Mouse (Mus musculus) heart, embryonic 11.5 days (tissue): ENCODE results near the gene Bank1. TPM values are rescaled to one million over a fixed set of nuclear protein-coding genes. Genes with fewer than 3 reads are reported as not detected.

Source experiments
- ATAC-seq: fragments of 200-750 bp; cut with Nextera tagmentation; replicated peaks from 2 replicates; pipeline ENCODE4 v1.8.0; 2017; ENCODE audit warnings: moderate library complexity; ENCODE audit not compliant: insufficient number of reproducible peaks, low FRiP score, low TSS enrichment
- H3K27ac ChIP-seq: fragments of 300-500 bp; sonication (generic); 2 replicates; pipeline ENCODE4 v1.5.1; 2014; ENCODE audit warnings: mild to moderate bottlenecking, low read depth, low read length
- H3K27me3 ChIP-seq: fragments of 300-500 bp; sonication (generic); 2 replicates; pipeline ENCODE4 v1.6.1; 2014; ENCODE audit warnings: mild to moderate bottlenecking, low read length, mixed read lengths; ENCODE audit not compliant: control insufficient read depth, insufficient read depth
- H3K36me3 ChIP-seq: fragments of 300-500 bp; sonication (generic); 2 replicates; pipeline ENCODE4 v1.6.1; 2014; ENCODE audit warnings: mild to moderate bottlenecking, low read length, moderate library complexity, mixed read lengths; ENCODE audit not compliant: control insufficient read depth, insufficient read depth
- H3K4me1 ChIP-seq: fragments of 300-500 bp; sonication (generic); 2 replicates; pipeline ENCODE4 v1.6.1; 2014; ENCODE audit warnings: low read length; ENCODE audit not compliant: control insufficient read depth, insufficient read depth
- H3K4me2 ChIP-seq: fragments of 300-500 bp; sonication (generic); 2 replicates; pipeline ENCODE4 v1.6.1; 2014; ENCODE audit warnings: mild to moderate bottlenecking, moderate library complexity
- H3K4me3 ChIP-seq: fragments of 300-500 bp; sonication (generic); 2 replicates; pipeline ENCODE4 v1.5.1; 2014; ENCODE audit warnings: low read depth, low read length
- H3K9ac ChIP-seq: fragments of 300-500 bp; sonication (generic); 2 replicates; pipeline ENCODE4 v1.6.1; 2014; ENCODE audit warnings: mild to moderate bottlenecking, low read depth, low read length, moderate library complexity
- H3K9me3 ChIP-seq: fragments of 300-500 bp; sonication (generic); replicated peaks from 2 replicates; pipeline ENCODE4 v1.6.1; 2016; ENCODE audit warnings: low read length; ENCODE audit not compliant: control insufficient read depth
- WGBS: fragments of 180-500 bp; shearing (Covaris S2); extraction: QIAGEN DNeasy Blood & Tissue Kit; methylation state at CpG from one replicate; pipeline ENCODE4 v1.1.7; 2014; ENCODE audit not compliant: insufficient replicate concordance; 5-methylcytosine and 5-hydroxymethylcytosine counted together
- polyA plus RNA-seq: library from polyadenylated mRNA; unstranded; fragments of >200 nt; fragmentation: Nextera tagmentation; extraction: Ambion mirVana; gene quantifications from 2 replicates; pipeline ENCODE4 v1.2.1, GENCODE M21; 2014

Gene Bank1
- polyA plus RNA-seq, 1 experiment from 2014 or later = 0.43 TPM

DNA sequence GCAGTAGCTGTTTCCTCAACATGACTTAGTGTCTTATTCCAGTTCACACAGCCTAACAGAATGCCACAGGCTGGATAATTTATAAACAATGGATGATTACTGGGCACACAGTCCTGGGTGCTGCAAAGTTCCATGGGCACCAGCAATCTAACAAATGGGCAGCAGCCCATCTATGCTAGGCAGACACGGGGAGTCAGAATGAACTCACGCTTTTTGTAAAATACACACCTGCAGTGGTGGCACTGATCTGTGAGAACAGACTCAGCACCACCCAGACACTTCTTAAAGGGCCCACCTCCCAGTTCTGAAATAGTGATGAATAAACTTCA, 159.9 kb downstream of the Bank1 start:
- Histone ChIP-seq H3K9me3 (no peaks in the 10 kb centered on the region), H3K27ac (no peak overlapping the region), H3K4me2 (no peak overlapping the region), H3K36me3 (no peaks in the 10 kb centered on the region), H3K9ac (no peak overlapping the region), H3K27me3 (no peaks in the 10 kb centered on the region), H3K4me3 (no peak overlapping the region), H3K4me1 (no peaks in the 10 kb centered on the region)
- WGBS = 83% methylated on average over 2 of the region's 2 CpGs
- no peak for ATAC-seq

DNA sequence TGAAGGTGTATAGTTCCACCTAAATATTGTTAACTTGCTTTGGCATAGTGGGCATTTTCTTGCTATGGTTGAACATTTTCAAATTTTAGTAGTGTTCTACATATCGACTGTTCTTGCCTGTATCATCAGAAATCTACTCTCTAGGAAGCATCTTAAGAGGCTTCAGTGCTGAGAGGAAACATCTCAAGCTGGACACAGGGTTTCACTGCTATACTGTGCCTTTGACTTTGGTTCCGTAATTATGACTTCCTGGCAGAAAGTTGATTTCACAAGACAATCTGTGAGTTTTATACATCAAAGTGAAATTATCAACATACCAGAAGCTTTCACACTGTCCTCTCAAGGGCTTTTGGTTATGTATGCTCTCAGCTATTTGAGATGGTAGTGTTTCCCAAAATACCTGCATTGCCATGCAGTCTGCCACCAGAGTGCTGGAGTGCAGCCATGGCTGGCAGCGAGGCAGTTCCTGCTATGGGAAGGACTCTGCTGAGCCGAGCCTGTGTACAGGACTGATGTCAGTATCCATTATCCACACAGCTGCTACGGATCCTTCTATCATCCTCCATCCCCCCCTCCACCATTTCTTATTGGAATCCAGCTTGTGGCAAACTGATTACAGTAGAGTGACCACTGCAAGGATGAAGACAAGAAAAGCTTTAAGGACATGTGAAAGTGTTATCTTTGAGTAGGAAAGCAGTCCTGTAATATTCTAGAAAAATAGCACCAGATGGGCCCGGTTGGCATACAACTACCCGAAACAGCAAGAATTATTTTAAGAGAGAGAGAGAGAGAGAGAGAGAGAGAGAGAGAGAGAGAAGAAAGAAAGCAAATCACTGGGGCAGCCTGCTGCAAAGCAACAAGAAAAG, 160.5 kb downstream of the Bank1 start:
- no peaks in the 10 kb centered on the region for H3K27me3 ChIP-seq
- H3K4me1 ChIP-seq = no peaks in the 10 kb centered on the region
- no peak overlapping the region for H3K9ac ChIP-seq
- no peak overlapping the region for H3K4me3 ChIP-seq
- no peak for ATAC-seq
- H3K36me3 ChIP-seq = no peaks in the 10 kb centered on the region
- H3K9me3 ChIP-seq = no peaks in the 10 kb centered on the region
- H3K27ac ChIP-seq = no peak overlapping the region
- WGBS = 62% methylated on average over 7 of the region's 7 CpGs
- H3K4me2 ChIP-seq = no peak overlapping the region

DNA sequence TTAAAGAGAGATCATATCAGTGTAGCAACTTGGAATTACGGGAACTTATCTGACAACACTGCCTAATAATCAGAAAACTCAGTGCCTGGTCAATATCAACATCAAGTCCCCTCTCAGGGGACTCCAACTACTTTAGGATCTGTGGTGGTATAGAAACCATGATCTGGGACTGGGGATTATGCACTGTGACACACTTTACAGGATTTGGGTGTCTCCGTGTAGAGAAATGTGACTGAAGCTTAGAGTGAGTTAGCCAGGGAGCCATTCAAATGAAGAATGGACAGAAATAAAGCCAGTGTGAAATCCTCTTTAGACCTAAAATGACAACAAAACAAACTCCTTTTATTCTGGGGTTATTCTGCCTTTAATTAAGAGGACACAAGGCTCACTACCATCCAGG, 167.8 kb downstream of the Bank1 start:
- 59% methylated on average over 2 of the region's 2 CpGs for WGBS
- Histone ChIP-seq H3K27me3 (no peaks in the 10 kb centered on the region), H3K36me3 (no peaks in the 10 kb centered on the region), H3K9me3 (no peaks in the 10 kb centered on the region), H3K4me3 (no peak overlapping the region), H3K4me1 (no peaks in the 10 kb centered on the region), H3K4me2 (no peak overlapping the region), H3K9ac (no peak overlapping the region), H3K27ac (no peak overlapping the region)
- no peak for ATAC-seq

DNA sequence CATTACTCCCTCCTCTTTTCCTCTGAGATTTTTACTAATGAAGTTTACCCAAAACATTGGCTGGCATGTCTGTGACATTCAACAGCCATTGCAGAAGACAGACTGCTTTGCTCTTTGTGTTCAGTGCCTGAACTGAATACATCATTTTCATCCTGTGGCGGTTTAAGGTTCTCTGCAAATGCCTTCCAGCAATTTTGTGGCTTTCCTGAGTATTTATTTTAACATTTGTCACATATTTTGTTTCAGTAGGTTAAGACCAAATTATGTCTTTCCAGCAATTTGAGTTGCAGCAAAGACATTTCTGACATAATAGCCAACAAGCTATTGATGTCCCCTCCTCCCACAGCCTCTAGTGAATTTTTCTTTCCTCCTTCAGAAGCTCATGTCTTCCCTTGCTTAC, 170.3 kb downstream of the Bank1 start:
- H3K27ac ChIP-seq = no peak overlapping the region
- 59% methylated on average over 1 of the region's 1 CpGs for WGBS
- H3K9ac ChIP-seq = no peak overlapping the region
- no peak overlapping the region for H3K4me3 ChIP-seq
- H3K27me3 ChIP-seq = no peaks in the 10 kb centered on the region
- no peaks in the 10 kb centered on the region for H3K9me3 ChIP-seq
- H3K36me3 ChIP-seq = no peaks in the 10 kb centered on the region
- H3K4me2 ChIP-seq = no peak overlapping the region
- no peaks in the 10 kb centered on the region for H3K4me1 ChIP-seq
- ATAC-seq = no peak

DNA sequence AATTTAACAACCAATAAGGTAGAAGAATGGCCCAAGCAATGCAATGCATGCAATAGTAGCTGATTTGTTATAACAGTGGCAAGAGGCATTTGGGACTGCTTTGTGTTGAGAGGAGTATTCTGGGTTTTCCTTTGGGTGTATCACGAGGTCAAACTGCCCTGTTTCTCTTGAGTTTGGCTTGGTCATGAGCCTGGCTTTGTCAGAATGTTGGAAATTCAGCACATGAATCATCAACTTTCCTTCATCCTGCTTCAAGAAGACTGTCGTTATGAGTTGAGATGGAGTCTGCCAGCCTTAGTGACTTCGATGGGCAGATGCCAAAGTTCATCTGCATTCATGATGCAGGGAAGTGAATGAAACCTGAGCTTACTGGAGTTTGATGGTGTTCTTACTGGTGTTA, 175.0 kb downstream of the Bank1 start:
- H3K9ac ChIP-seq = no peak overlapping the region
- no peak overlapping the region for H3K4me2 ChIP-seq
- no peaks in the 10 kb centered on the region for H3K9me3 ChIP-seq
- H3K4me3 ChIP-seq = no peak overlapping the region
- no peak for ATAC-seq
- H3K27me3 ChIP-seq = no peaks in the 10 kb centered on the region
- 66% methylated on average over 3 of the region's 3 CpGs for WGBS
- H3K4me1 ChIP-seq = no peaks in the 10 kb centered on the region
- H3K27ac ChIP-seq = no peak overlapping the region
- H3K36me3 ChIP-seq = no peaks in the 10 kb centered on the region

DNA sequence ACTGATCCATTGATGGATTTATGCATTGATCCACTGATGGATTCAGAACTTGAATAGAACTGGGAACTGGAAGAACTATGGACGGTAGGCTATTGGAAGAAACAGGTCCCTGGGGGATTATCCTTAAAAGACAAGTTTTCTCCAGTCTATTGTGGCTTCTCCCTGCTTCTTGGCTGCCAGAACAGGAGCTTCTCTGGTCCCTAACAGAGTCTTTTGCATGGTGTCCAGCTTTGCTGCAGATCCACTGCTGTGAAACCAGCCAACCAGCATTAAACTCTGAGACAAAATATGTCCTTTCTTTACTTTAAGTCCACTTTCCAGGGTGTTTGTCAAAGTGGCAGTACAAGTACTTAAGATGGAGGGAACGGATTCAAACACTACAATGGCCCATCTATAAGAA, 178.7 kb downstream of the Bank1 start:
- no peaks in the 10 kb centered on the region for H3K36me3 ChIP-seq
- no peak overlapping the region for H3K4me3 ChIP-seq
- no peak overlapping the region for H3K4me2 ChIP-seq
- no peaks in the 10 kb centered on the region for H3K9me3 ChIP-seq
- H3K9ac ChIP-seq = no peak overlapping the region
- H3K27me3 ChIP-seq = no peaks in the 10 kb centered on the region
- H3K27ac ChIP-seq = no peak overlapping the region
- WGBS = 71% methylated on average over 2 of the region's 2 CpGs
- no peak for ATAC-seq
- no peaks in the 10 kb centered on the region for H3K4me1 ChIP-seq

DNA sequence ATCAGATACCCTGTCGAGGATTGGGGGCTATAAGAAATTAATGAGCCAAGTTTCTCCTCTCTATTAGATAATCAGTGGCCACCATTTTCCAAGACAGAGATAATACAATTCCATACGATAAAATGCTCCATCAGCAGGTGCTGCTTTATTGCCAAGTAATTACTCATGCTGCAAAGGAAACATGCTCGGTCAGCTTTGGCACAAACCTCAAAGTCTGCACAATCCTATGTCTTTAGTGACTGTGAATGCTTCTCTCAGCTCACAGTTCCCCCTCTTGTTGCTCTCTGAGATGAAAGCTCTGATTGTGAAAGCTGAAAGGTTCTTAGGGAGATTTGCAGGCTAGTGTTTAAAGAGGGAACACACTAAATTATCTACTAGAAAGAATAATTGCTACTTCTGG, 193.9 kb downstream of the Bank1 start:
- Histone ChIP-seq H3K4me1 (no peaks in the 10 kb centered on the region), H3K27ac (no peak overlapping the region), H3K4me2 (no peak overlapping the region), H3K9ac (no peak overlapping the region), H3K4me3 (no peak overlapping the region), H3K9me3 (no peaks in the 10 kb centered on the region), H3K27me3 (no peaks in the 10 kb centered on the region), H3K36me3 (no peaks in the 10 kb centered on the region)
- ATAC-seq = no peak
- WGBS = 75% methylated on average over 3 of the region's 3 CpGs

DNA sequence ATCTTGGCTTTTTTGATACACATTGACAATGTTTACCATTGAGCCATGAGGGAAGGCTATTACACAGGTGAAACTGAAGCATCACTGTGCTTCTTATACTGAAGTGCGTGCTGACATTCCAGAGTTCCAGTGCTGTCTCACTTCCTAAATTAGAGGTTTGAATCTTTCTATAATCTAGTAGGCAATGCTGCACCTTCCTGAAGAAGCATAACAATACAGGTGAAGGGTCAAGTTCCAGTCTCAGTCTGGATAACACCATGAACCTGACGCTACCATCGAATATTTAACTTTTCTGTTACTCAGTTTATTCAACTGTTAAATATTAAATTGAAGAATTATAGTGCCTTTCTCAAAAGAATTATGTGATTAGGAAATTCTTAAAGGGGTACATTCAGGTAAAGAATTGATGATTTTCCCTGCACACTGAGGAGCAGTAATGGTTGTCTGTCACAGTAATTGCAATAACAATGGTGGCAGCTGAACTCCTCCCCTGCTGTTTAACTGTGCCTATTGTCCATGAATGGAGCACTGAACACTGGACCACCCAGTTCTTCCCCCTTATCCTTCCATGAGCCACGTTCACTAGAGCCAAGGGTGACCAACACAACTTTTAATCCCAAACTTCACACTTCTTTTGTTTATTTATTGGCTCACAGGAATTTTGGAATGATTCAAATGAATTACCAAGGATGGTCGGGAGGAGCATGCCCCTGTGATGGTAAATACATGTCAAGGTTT, 210.2 kb downstream of the Bank1 start:
- Histone ChIP-seq H3K4me1 (no peaks in the 10 kb centered on the region), H3K9ac (no peak overlapping the region), H3K4me2 (no peak overlapping the region), H3K4me3 (no peak overlapping the region), H3K27me3 (no peaks in the 10 kb centered on the region), H3K36me3 (no peaks in the 10 kb centered on the region), H3K9me3 (no peaks in the 10 kb centered on the region), H3K27ac (no peak overlapping the region)
- no peak for ATAC-seq
- 75% methylated on average over 5 of the region's 5 CpGs for WGBS
